Mouse (Mus musculus) large intestine, adult 2 months (tissue): ENCODE measurements around the gene Notch3. TPM values are rescaled to one million over a fixed set of nuclear protein-coding genes. Genes with fewer than 3 reads are reported as not detected.
"Not testable (repeated sequence)": the region's sequence is repeated elsewhere in the genome, so short reads cannot be mapped to it uniquely, and the experiment has no call there.

Experiments used
- DNase-seq: peaks from one replicate; pipeline ENCODE4 v3.0.0-alpha.2; 2012; ENCODE audit warnings: low read depth, low spot score
- WGBS: fragments of 180-500 bp; shearing (Covaris S2); methylation state at CpG from one replicate; pipeline ENCODE4 v1.1.7; 2018; 5-methylcytosine and 5-hydroxymethylcytosine counted together
- polyA plus RNA-seq: library from polyadenylated mRNA; depleted of rRNA; stranded (reverse); fragments of >200 nt; gene quantifications from 2 replicates; pipeline ENCODE4 v1.2.3, GENCODE M21; 2012

Gene Notch3
- polyA plus RNA-seq, 1 experiment, result 2.5 TPM

GRCm38 (mm10) chr17:32121833-32122586 lies 44.6 kb downstream of the Notch3 start:
- WGBS, result 73% methylated on average over 19 of the region's 19 CpGs
- no peak for DNase-seq

GRCm38 (mm10) chr17:32120771-32121532 lies 45.7 kb downstream of the Notch3 start:
- 69% methylated on average over 9 of the region's 9 CpGs for WGBS
- DNase-seq, result no peak

- WGBS, result 67% methylated on average over 16 of the region's 16 CpGs
- DNase-seq, result no peak
These were observed 47.5 kb downstream of the Notch3 start for GRCm38 (mm10) chr17:32119196-32119595.

GRCm38 (mm10) chr17:32118484-32118883 lies 48.2 kb downstream of the Notch3 start:
- 24% methylated on average over 3 of the region's 3 CpGs for WGBS
- DNase-seq, result no peak

- DNase-seq, result not testable (repeated sequence)
- 2% methylated on average over 13 of the region's 13 CpGs for WGBS
These were observed 48.7 kb downstream of the Notch3 start for GRCm38 (mm10) chr17:32117872-32118421.

GRCm38 (mm10) chr17:32117287-32117871 lies 49.3 kb downstream of the Notch3 start:
- 38% methylated on average over 5 of the region's 5 CpGs for WGBS
- DNase-seq, result no peak

- no peak for DNase-seq
- WGBS, result 82% methylated on average over 6 of the region's 6 CpGs
These were observed 49.9 kb downstream of the Notch3 start for GRCm38 (mm10) chr17:32116586-32117286.

- WGBS, result 69% methylated on average over 5 of the region's 5 CpGs
These were observed 52.2 kb downstream of the Notch3 start for GRCm38 (mm10) chr17:32114486-32114885.

GRCm38 (mm10) chr17:32113523-32114421 lies 52.9 kb downstream of the Notch3 start:
- DNase-seq, result no peak
- 8% methylated on average over 56 of the region's 56 CpGs for WGBS

More at GRCm38 (mm10) chr17:32114486-32114885, 52.2 kb downstream of the Notch3 start:
- DNase-seq, result not testable (repeated sequence)

GRCm38 (mm10) chr17:32113255-32113522 lies 53.5 kb downstream of the Notch3 start:
- WGBS, result 57% methylated on average over 8 of the region's 8 CpGs
- no peak for DNase-seq

GRCm38 (mm10) chr17:32112434-32113254 lies 54.0 kb downstream of the Notch3 start:
- no peak for DNase-seq
- WGBS, result 96% methylated on average over 8 of the region's 8 CpGs

- 79% methylated on average over 10 of the region's 10 CpGs for WGBS
- no peak for DNase-seq
These were observed 55.5 kb downstream of the Notch3 start for GRCm38 (mm10) chr17:32110980-32111780.

- DNase-seq, result no peak
- WGBS, result 25% methylated on average over 2 of the region's 2 CpGs
These were observed 56.2 kb downstream of the Notch3 start for GRCm38 (mm10) chr17:32110424-32110823.

- 79% methylated on average over 6 of the region's 6 CpGs for WGBS
- no peak for DNase-seq
These were observed 57.3 kb downstream of the Notch3 start for GRCm38 (mm10) chr17:32109201-32109940.

- DNase-seq, result not testable (repeated sequence)
These were observed 58.2 kb downstream of the Notch3 start for GRCm38 (mm10) chr17:32108320-32109011.

GRCm38 (mm10) chr17:32107877-32108276 lies 58.8 kb downstream of the Notch3 start:
- no peak for DNase-seq
- WGBS, result 53% methylated on average over 5 of the region's 5 CpGs

More at GRCm38 (mm10) chr17:32108320-32109011, 58.2 kb downstream of the Notch3 start:
- 67% methylated on average over 5 of the region's 5 CpGs for WGBS
